Mouse (Mus musculus): ENCODE measurements around the gene Stau1.

Stau1 gene

DNA sequence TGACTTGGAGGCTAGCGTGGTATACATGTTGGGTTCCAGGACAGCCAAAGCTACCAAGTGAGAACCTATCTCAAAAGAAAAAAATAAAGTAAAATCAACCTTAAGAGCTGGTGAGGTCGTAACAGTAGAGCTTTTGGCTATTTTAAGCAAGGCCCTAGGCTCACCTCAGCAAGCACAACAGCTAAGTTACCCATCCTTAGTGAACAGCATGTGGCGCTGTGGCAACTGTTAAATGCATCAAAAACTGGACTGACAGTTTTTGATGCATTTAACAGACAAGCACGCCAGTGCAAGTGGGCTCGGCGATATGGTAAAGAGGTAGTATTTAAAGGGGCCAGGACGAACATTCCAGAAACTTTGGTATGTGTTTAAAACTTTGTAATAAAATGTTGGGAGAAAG is 5.2 kb downstream of the Stau1 start:
- no peak for DNase-seq (ENCODE audit: inconsistent ontology term)

DNA sequence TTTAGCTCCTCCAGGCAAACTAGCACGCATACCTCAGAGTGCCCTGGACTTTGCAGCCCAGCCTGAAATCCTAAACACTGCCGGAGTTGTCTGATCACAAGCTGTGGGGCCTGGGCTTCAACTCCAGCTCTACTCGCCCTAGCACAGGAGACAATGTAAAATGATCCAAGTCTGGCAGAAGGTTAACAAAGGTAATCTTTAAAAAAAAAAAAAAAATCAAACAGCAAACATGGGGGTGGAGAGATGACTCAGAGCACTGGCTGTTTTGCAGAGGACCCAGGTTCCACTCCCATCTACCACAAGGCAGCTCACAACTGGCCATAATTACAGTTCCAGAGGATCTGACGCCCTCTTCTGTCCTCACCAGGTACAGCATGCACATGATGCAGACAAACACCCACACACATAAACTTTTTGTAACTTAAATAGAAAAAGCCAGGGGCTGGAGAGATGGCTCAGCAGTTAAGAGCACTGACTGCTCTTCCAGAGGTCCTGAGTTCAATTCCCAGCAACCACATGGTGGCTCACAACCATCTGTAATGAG is 12.7 kb downstream of the Stau1 start:
- no peak for DNase-seq (ENCODE audit: inconsistent ontology term)

DNA sequence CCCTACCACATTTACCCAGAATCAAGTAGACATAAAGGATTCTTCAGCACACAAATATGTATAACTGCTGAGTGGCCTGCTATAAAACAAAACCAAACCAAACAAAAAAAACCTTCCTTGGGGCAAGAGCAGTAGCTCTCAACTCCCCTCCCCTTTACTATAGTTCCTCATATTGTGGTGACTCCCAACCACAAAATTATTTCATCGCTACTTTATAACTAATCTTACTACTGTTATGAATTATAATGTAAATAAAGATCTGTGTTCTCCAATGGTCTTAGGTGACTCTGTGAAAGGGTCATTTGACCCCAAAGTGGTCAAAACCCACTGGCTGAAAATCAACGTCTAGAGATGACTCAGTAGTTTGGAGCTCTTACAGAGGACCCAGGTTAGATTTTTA is 15.9 kb downstream of the Stau1 start:
- no peak for DNase-seq (ENCODE audit: inconsistent ontology term)

DNA sequence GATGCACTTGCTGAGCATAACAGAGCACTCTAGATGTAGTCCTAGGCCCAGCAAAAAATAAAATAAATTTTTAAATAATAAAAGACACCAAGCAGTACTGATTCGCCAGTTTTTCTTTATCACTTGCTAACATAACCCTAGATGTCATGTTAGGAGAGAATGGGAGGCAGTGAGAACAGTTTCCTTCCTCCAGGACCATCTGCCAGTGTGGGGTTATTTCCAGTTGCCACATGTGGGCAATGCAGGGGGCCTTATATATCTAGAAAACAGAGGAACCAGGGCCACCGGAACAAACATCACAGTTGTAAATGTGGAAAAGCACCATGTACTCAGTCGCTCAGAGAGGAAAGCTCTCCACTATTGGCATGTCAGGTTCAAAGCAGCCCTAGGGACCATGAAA is 18.6 kb downstream of the Stau1 start:
- no peak for DNase-seq (ENCODE audit: inconsistent ontology term)

DNA sequence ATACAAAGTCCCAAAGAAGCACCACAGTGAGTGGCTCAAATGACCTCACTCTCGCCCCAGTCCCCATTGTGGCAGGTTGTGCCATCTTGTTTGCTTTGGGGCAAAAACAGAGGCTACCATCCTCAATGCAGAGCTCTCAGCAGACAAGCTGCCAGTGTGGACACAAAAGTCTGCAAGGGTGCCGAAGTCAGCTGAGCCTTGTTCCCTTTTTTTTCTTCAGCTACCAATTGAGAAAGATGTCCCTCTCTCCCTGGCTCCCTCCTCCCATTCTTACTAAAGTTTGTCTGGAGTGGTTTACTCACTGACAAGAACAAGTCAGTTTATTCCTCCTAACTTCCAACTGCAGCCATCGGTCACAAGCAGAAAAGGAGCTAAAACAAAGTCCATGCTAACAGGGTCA is 19.7 kb downstream of the Stau1 start:
- DNase-seq (ENCODE audit: inconsistent ontology term): no peak

DNA sequence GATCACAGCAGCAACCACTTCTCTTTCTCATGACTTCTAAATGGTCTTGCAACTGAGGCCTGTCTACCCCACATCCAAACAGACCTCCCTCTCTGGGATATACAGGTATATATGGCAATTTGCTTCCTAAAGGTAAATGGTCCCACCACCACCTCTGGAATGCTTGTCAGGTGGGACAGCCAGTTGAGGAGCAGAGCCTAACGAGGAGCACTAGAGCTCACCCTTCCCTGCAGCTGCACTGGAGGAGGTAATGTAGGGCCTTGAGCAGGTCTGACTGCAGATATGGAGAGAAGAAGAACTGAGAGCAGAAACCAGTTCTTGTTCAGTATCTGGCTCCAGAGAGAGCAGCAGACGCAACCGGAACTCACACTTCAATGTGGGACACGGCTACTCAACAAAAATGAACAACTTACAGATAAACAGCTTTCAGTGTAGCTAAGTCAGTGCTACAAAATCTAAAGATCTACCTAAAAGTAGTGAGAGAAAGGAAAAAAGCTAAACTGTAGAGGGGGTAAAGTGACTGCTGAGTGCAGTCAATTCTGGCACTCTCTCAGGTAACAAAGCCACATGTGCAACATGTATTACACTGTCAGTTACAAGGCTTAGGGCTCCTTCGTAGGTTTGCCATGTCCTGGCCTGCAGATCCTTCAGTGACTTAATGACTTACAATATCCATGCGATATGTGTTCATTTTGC is 21.8 kb downstream of the Stau1 start:
- DNase-seq (ENCODE audit: inconsistent ontology term): no peak

DNA sequence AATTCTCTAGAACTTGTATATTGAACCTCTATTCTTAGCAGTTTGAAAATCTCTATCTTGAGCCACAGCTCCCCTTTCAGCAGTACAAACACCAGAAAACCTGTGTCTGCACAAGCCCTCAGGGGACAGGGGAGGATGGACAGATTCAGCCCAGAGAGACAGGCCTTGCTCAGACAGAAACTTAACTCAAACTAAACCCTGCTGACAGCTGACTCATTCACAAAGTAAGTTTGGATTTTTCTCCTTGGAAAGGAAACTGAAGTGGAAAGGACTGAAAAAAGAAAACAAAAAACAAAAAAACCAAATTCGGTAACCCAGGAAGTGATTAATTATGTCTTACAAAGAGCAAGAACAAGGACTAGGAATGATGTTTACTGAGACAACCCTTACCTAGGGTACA is 22.9 kb downstream of the Stau1 start:
- DNase-seq (ENCODE audit: inconsistent ontology term): peak; percentile 58

DNA sequence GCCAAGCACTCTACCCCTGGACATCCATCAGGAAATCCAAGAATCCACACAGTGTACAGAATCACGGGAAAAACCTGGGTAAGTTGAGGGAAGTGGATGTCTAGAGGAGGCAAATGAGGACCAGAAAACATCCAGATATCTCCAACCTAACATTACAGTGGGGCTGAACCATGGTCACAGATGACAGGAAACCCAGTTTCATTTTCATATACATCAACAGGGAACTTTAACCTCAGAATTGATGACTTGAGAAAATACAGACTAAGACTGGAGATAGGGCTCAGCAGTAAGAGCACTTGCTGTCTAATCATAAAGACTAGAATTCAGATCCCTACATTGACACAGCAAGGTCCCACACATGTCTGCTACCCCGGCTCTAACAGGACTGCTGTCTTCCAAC is 31.3 kb downstream of the Stau1 start:
- no peak for DNase-seq (ENCODE audit: inconsistent ontology term)

DNA sequence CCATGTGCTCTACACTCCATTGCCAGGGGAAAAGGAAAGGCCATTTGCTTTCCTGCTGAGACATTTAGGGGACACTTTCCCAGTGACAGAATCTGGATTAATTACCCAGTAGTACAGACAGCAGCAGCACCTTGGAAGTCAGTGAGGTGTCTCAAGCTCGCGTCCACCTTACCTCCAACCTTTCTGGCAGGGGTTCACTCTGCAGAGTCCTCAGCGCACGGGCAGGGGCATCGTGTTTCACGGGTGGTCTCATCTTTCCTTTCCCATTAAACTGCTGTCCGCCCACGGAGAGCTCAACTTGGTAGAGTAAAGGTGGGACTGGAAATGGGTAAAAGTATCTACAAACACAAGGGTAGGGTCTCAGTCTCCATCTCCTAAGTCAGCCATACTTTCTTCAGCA is 32.8 kb downstream of the Stau1 start:
- no peak for DNase-seq (ENCODE audit: inconsistent ontology term)

DNA sequence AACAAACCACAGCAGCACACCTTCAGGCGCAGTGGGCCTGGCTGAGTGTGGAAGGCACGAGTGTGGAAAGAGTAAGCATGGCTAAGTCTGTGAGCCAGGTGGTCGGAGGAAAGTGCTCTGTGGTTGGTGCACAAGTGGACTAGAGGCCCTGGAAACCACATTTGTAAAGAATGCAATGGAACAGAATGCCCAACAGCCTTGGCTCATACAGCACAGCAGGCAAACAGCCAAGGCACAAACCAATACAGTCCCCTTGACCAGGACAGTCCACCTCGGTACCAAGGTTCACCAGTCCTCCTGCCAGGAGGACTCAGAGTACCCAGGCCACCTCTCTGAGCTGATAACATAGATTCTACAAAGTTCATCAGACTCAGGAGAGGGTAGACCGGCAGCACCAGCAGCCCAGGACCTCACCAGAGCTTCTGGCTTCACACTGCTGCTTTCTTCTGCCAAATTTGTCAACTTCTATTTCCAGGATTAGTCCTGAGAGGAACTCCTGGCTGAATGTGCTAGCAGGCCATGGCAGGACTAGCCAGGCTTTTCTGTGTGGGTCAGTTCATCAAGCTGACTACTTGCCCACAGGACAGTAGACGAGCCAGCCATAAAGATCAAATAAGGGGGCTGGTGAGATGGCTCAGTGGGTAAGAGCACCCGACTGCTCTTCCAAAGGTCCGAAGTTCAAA is 35.3 kb downstream of the Stau1 start:
- peak; percentile 60 for DNase-seq (ENCODE audit: inconsistent ontology term)

DNA sequence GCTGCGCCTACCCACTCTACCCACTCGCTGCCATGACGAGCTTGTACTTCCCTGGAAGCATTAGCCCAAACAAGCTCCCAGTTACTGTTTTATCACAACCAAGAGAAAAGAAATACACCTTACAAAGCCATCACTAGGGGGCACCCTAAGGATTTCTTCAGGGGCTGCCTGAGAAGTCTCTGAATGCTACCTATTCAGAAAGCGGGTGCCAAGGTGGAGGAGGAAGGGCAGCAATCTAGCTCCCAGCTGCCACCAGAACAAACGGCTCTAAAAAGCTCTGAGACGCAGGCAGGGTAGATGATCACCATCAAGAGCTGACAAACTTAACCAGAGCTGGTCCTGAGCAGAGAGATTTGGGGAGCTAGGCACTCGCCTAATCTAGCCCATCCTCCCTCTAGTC is 39.3 kb downstream of the Stau1 start:
- DNase-seq (ENCODE audit: inconsistent ontology term): no peak

DNA sequence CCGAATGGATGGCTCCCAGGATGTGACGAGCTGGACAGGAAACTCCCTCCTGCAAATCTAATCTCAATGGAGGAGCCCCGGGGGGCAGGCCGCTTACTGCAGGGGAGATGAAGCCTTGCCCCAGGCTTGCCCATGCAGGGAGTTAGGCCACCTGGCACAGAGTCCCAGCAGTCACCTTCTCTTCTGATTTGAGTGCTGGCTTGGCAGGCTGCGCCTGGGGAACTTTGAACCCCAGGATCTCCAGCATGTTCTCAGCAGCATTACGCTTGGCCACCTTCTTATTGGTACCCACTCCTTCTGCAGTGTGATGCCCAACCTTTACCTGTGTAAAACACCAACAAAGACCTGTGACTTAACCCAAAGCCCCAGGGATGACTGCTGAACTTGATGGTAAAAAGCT is 43.9 kb downstream of the Stau1 start:
- no peak for DNase-seq (ENCODE audit: inconsistent ontology term)

DNA sequence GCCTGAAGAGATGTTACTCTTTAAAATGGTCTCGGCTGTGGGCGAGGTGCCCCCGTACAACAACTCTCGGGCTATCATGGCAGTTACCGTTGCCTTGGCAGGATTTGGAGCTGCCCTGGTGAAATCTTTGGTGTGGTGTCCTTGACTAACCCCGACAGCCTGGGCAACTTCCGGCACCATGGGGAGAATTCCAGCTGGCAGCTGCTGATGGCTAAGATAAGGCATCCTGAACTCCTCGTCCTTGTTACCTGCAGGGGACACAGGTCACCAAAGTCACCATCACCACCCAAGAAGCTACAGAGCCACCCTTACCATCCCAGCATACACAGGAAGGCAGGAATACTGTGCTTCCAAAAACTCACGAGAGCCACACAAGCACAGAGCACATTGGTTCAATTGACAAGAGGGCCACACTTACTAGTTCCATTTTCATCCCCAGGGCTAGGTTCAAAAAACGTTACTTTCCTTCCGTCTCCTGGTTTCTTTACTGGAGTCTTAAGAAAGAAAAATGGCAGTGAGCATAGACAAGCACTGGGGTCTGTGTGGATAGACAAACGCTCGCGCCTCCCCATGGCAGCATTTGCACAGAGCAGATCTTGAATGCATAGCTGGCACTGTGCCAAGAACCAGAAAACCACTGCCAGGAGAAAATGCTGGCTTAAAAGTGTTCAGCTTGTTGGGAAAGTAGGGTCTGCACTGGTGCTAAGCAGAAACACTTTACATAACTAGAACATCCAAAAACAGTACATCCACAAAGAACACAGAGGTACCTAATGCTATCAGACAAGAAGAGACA is 45.0 kb downstream of the Stau1 start:
- no peak for DNase-seq (ENCODE audit: inconsistent ontology term)

DNA sequence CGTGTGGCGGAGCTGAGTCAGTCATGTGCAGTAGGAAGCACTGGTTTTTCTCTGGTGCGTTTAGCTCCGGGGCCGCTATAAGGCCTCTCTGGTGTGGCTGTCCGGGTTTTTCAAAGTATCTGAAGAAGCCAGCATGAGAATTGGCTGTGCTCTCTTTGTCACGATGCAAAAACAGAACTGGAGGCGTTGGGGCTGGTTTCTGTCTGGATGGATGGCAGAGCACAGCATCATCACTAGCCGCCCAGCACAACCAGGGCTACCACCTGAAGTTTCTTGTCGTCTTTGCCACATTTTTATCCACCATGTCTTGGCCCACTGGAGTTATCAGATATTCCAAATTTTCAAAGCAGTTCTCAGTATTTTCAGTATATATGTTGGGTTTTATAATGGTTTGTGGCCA is 47.2 kb downstream of the Stau1 start:
- no peak for DNase-seq (ENCODE audit: inconsistent ontology term)

DNA sequence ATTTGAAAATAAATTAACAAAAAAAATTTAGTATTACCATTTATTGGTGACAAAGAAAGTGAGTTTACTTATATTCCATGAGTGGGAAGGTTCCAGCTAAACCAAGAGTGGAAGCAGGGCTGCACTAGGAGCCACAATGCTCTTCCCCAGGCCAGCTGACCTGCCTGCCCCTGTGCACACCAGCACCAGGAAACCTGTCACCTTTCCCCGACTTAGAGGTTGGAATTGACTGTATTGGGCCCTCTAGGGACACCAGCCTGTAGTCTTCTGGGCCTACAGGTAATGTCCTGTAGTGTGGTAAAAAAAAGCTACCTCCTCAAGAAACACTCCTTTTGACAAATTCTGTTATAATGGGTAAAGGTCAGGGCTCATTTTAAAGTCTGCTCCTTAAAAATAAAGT is 47.9 kb downstream of the Stau1 start:
- no peak for DNase-seq (ENCODE audit: inconsistent ontology term)

DNA sequence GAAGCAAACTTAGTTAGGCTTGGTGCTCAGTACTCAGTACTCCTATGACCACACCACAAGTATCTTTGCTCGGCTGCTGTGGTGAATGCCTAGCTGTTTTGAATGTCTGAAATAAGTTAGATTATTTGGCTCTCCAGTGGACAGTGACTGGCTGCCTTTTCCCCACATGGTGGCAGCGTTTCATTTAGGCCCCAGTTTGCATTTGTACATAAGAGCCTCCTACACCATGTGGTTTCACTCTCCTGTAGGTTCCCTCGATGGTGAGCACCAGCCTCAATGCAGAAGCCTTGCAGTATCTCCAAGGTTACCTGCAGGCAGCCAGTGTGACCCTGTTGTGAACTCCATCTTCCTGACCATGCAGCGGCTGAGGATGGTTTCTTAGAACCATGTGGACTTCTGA is 50.6 kb downstream of the Stau1 start:
- DNase-seq (ENCODE audit: inconsistent ontology term): no peak

DNA sequence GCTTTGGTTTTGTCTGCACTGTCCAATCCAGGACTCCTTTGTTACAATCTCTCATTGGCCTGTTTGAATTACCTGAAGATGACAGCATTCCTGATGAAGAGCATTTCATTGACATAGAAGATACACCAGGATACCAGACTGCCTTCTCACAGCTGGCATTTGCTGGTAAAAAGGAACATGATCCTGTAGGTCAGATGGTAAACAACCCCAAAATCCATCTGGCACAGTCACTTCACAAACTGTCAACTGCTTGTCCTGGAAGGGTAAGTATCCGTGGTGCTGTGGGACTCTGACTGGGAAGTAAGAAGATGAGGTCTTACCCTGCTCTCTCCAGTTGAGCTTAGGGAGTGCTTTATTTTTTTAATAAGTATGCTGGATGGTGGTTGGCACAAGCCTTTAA is 51.8 kb downstream of the Stau1 start:
- DNase-seq (ENCODE audit: inconsistent ontology term): no peak

DNA sequence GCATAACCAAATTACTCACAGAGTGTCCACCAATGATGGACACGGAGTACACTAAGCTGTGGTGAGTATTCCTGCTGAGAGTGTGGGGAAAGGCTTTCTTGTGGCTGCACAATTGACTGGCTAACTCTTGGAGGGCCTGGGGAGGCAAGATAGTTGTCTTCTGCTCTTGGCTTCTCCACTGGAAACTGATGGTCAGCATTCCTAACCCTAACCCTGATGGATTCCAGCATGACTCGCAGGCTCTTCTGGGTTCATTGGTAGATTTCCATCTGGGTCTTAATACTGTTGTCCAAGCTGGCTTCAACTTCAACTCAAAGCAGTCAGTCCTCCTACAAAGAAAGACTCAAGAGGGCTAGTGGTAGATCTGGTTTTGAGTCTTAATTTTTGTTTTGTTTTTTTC is 53.0 kb downstream of the Stau1 start:
- DNase-seq (ENCODE audit: inconsistent ontology term): peak; percentile 77

DNA sequence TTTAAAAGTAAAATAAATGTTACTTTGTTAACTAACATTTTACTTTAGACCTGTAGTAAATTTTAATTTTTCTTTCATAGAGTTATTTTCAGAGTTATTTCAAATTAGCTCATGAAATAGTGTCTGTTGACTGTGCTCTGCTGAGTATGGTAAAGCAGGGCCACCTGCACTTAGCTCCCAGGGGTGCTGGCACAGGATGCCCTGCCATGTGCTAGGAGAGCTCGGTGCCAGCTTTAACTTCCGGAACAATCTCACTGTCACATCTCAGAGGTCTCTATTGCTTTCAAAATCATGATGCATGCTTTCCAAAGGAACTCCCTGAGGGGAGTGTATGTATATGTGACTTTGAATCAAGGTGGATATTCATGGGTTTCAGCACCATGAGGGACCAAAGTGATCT is 59.9 kb downstream of the Stau1 start:
- DNase-seq (ENCODE audit: inconsistent ontology term): no peak

DNA sequence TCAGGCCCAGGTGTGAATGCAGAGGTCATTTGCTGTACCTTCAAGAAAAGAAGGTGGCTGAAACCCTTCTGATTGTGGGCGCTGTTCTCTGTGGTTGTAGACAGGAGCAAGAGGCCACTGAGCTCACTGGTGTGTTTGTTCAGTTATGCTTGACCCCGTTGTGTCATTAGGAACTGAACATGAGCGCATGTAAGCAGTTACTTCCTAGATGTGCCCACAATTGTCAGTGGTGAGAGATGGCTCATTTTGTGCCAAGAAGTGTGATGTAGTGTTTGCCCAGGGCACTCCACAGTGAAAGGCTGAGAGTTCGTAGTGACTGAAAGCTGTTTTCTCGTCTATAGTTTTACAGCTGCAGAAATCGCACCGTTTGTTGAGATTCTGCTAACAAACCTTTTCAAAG is 60.5 kb downstream of the Stau1 start:
- DNase-seq (ENCODE audit: inconsistent ontology term): no peak

DNA sequence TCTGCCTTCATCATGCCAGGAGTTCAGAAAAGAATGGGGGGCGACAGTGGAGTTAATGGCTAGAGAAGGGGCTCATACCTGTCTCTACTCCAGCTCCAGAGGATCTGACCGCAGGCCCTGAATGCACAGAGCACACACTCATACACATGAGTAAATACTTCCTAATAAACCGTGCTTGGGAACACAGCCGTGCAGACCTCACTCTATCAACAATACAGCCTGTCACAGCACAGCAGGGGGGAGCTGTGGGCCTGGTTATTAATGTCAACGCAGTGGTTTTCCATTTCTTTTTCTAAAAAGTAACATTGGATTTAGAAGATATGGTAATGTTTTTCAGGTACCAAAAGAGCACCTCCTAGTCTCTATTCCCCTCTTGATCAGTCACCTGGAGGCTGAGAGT is 61.7 kb downstream of the Stau1 start:
- DNase-seq (ENCODE audit: inconsistent ontology term): no peak

DNA sequence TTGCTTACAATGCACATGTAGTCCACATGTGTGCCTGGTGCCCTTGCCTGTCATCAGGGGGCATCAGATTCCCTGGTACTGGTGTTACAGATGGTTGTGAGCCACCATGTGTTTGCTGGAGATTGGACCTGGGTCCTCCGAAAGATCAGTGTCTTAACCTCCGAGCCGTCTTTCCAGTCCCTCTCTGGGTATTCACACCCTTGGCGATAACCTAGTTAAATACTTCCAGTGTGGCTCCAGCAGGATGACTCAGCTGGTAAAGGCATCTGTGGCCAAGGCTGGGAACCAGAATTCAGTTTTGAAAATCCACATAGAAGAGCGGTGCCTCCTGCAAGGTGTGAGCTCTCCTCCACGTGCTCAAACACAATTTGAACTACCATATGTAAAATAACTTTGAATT is 62.2 kb downstream of the Stau1 start:
- DNase-seq (ENCODE audit: inconsistent ontology term): no peak

DNA sequence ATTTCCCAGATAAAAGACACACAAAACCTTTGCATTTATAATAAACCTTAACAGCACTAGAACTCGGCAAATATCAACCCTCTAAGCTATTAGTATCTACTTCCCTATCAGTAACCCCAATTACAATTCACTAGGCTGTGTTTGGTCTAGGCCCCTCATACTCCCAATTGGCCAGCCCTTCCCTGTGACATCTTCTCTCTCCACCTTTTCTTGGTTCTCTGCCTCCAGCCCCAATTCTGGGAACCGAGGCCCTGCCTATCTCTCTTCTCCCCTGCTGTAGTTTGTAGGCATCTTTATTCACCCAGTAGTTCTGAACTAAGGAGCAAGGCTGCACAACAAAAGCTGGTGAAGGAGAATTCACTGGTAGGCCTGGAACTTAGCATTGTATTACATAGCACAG is 72.1 kb downstream of the Stau1 start:
- DNase-seq (ENCODE audit: inconsistent ontology term): no peak
